Mouse (Mus musculus) heart, adult 2 months (tissue): ENCODE measurements around the gene Nfatc3. TPM values are rescaled to one million over a fixed set of nuclear protein-coding genes. Genes with fewer than 3 reads are reported as not detected.
A peak's percentile ranks its signal among the peaks of the same experiment; 100 is the strongest.

Source experiments
- DNase-seq, 2 experiments: peaks; one replicate each; pipeline ENCODE4 v3.0.0; 2021
- H3K27ac ChIP-seq: fragments of 200-600 bp; 2 replicates; pipeline ENCODE4 v1.8.1; 2022
- H3K27me3 ChIP-seq: fragments of 200-500 bp; 2 replicates; pipeline ENCODE4 v1.6.1; 2012; ENCODE audit warnings: mild to moderate bottlenecking, low read length, inconsistent platforms, mixed read lengths; ENCODE audit not compliant: control insufficient read depth, insufficient read depth
- H3K36me3 ChIP-seq: fragments of 200-500 bp; 2 replicates; pipeline ENCODE4 v1.6.1; 2012; ENCODE audit warnings: low read length, inconsistent platforms; ENCODE audit not compliant: control insufficient read depth, insufficient read depth
- H3K4me1 ChIP-seq: fragments of 200-500 bp; 2 replicates; pipeline ENCODE4 v1.6.1; 2011; ENCODE audit warnings: low read length; ENCODE audit not compliant: control insufficient read depth, insufficient read depth
- H3K4me3 ChIP-seq: fragments of 200-600 bp; 2 replicates; pipeline ENCODE4 v1.8.1; 2022
- H3K79me2 ChIP-seq: fragments of 200-500 bp; replicated peaks from 2 replicates; pipeline ENCODE4 v1.6.1; 2012; ENCODE audit warnings: mild to moderate bottlenecking, inconsistent platforms, low read length, moderate library complexity, mixed read lengths; ENCODE audit not compliant: control insufficient read depth, insufficient read depth
- H3K9ac ChIP-seq: fragments of 200-500 bp; 2 replicates; pipeline ENCODE4 v1.6.1; 2012; ENCODE audit warnings: low read depth, mild to moderate bottlenecking, control low read depth, inconsistent platforms, low read length, mixed read lengths
- CTCF ChIP-seq: fragments of 200-600 bp; IDR thresholded peaks from 2 replicates; pipeline ENCODE4 v1.8.1; 2022; ENCODE audit warnings: antibody characterized with exemption, mild to moderate bottlenecking, moderate library complexity
- EP300 ChIP-seq: fragments of 200-500 bp; IDR thresholded peaks from 2 replicates; pipeline ENCODE4 v1.6.1; 2011; ENCODE audit warnings: low read depth, low read length, control low read depth; ENCODE audit not compliant: insufficient read depth
- POLR2A ChIP-seq: fragments of 200-500 bp; IDR thresholded peaks from 2 replicates; pipeline ENCODE4 v1.6.1; 2011; ENCODE audit warnings: mild to moderate bottlenecking, low read depth, low read length, control low read depth; ENCODE audit not compliant: insufficient read depth
- WGBS: fragments of 180-500 bp; shearing (Covaris S2); methylation state at CpG from one replicate; pipeline ENCODE4 v1.1.7; 2018; 5-methylcytosine and 5-hydroxymethylcytosine counted together
- intact Hi-C: fragments of 180-260 bp; cut with DNase I; formaldehyde crosslinking; loops from one replicate; pipeline ENCODE4 v1.15.1; 2025
- polyA plus RNA-seq: library from polyadenylated mRNA; depleted of rRNA; stranded (reverse); fragments of >200 nt; gene quantifications from 2 replicates; pipeline ENCODE4 v1.2.3, GENCODE M21; 2012
- total RNA-seq, 2 experiments: library from RNA; stranded (reverse); gene quantifications; 2 replicates each; pipeline ENCODE4 v1.2.3; 2021

Gene Nfatc3
- total and polyA plus RNA-seq, 3 experiments = 12.2 to 19.2 (median 18.9) TPM

GRCm38 (mm10) chr8:106127882-106128410 is 69.3 kb downstream of the Nfatc3 start:
- no peak overlapping the region for H3K27ac ChIP-seq
- no peaks in the 10 kb centered on the region; the same call in 1 of the 2 replicates for H3K36me3 ChIP-seq
- H3K4me1 ChIP-seq = no peaks in the 10 kb centered on the region
- intact Hi-C loops = no loop called here
- H3K4me3 ChIP-seq = no peak overlapping the region
- DNase-seq = peak; percentile 20 to 32
- H3K27me3 ChIP-seq = no peaks in the 10 kb centered on the region
- no peak overlapping the region for H3K9ac ChIP-seq
- no peaks in the 10 kb centered on the region for H3K79me2 ChIP-seq
- TF ChIP-seq EP300 (no peak), CTCF (no peak), POLR2A (no peak)
- WGBS = 89% methylated on average over 10 of the region's 10 CpGs

GRCm38 (mm10) chr8:106129232-106129930 is 70.7 kb downstream of the Nfatc3 start:
- intact Hi-C loops = no loop called here
- Histone ChIP-seq H3K27ac (no peak overlapping the region), H3K79me2 (no peaks in the 10 kb centered on the region), H3K4me1 (no peaks in the 10 kb centered on the region), H3K4me3 (no peak overlapping the region), H3K36me3 (no peaks in the 10 kb centered on the region; the same call in 1 of the 2 replicates), H3K9ac (no peak overlapping the region), H3K27me3 (no peaks in the 10 kb centered on the region)
- TF ChIP-seq POLR2A (no peak), CTCF (no peak), EP300 (no peak)
- no peak for DNase-seq

- intact Hi-C loops = no loop called here
- H3K4me3 ChIP-seq = no peak overlapping the region
- no peak for DNase-seq
- no peaks in the 10 kb centered on the region for H3K4me1 ChIP-seq
- 90% methylated on average over 2 of the region's 2 CpGs for WGBS
- H3K27ac ChIP-seq = no peak overlapping the region
- H3K27me3 ChIP-seq = no peaks in the 10 kb centered on the region
- H3K9ac ChIP-seq = no peak overlapping the region
- H3K36me3 ChIP-seq = no peaks in the 10 kb centered on the region; the same call in 1 of the 2 replicates
- no peak for TF ChIP-seq EP300
- TF ChIP-seq CTCF = no peak
- no peak for TF ChIP-seq POLR2A
- H3K79me2 ChIP-seq = no peaks in the 10 kb centered on the region
Measured at GRCm38 (mm10) chr8:106129997-106130396, 71.4 kb downstream of the Nfatc3 start.

DNA sequence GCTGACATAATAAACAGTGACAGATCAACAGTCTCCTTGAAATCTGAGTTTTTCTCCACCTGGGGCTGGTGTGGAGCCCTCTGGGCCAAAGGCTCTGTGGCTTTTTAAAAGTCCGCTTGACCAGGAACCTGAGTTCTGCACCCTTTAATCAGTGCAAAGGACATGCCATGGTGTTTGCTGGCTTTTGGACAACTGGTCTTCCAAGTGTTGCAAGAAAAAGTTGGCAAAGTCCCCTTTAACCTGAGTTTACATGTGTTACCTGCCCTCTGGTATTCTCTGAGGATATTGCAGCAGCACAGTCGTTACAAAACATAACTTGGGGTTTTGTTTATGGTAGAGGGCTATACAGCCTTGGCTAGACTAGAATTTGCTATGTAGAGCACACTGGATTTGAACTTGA is 71.9 kb downstream of the Nfatc3 start:
- intact Hi-C loops = no loop called here
- Histone ChIP-seq H3K4me3 (no peak overlapping the region), H3K4me1 (no peaks in the 10 kb centered on the region), H3K27ac (no peak overlapping the region), H3K79me2 (no peaks in the 10 kb centered on the region), H3K36me3 (no peaks in the 10 kb centered on the region; the same call in 1 of the 2 replicates), H3K9ac (no peak overlapping the region), H3K27me3 (no peaks in the 10 kb centered on the region)
- 84% methylated on average over 2 of the region's 2 CpGs for WGBS
- TF ChIP-seq POLR2A (no peak), CTCF (no peak), EP300 (no peak)
- DNase-seq = no peak

- peaks cover 5% of the 10 kb centered on the region for H3K27me3 ChIP-seq
- H3K9ac ChIP-seq = no peak overlapping the region
- H3K4me1 ChIP-seq = no peaks in the 10 kb centered on the region; the same call in 1 of the 2 replicates
- no peaks in the 10 kb centered on the region; the same call in 1 of the 2 replicates for H3K36me3 ChIP-seq
- intact Hi-C loops = no loop called here
- WGBS = 92% methylated on average over 4 of the region's 4 CpGs
- H3K79me2 ChIP-seq = no peaks in the 10 kb centered on the region
- H3K27ac ChIP-seq = no peak overlapping the region
- TF ChIP-seq CTCF (no peak), EP300 (no peak), POLR2A (no peak)
- no peak for DNase-seq
- H3K4me3 ChIP-seq = no peak overlapping the region
Measured at GRCm38 (mm10) chr8:106131021-106131420, 72.4 kb downstream of the Nfatc3 start.
